9 mouse cellular contexts compared by ENCODE assay signal in genomic region chr2:155663097-155663496, GRCm38 (mm10). TPM values are rescaled to one million over a fixed set of nuclear protein-coding genes. Genes with fewer than 3 reads are reported as not detected.
DNase-seq lines count a peak whose midpoint lies in the region; ATAC-seq and TF ChIP-seq lines count a peak whose summit lies in the region.
"Had no signal": no experiment of that assay in that cellular context is flagged by ENCODE, and none has a peak within 500 bp of the region (broad histone marks: within the 10 kb centered on the region; RNA-seq: fewer than 3 reads in every experiment).

No protein-coding gene starts in this region.

- H3K36me3 ChIP-seq in thymus, adult 2 months (ENCODE audit: control insufficient read depth, insufficient read depth, low read length), result peaks cover 74% of the 10 kb centered on the region
- H3K36me3 ChIP-seq in embryonic facial prominence, embryonic 10.5 days (replicated peaks), result peaks cover 95% of the 10 kb centered on the region

- H3K4me1 ChIP-seq in thymus, adult 2 months (replicated peaks; ENCODE audit: control insufficient read depth, insufficient read depth, low read length), result no peaks in the 10 kb centered on the region
- no peaks in the 10 kb centered on the region for H3K4me1 ChIP-seq in embryonic facial prominence, embryonic 10.5 days
- H3K4me1 ChIP-seq: heart, embryonic 13.5 days had no signal

- no peak for TF ChIP-seq CTCF in thymus, adult 2 months (IDR thresholded peaks at IDR 0.05; ENCODE audit: borderline replicate concordance, control insufficient read depth, extremely low read depth, insufficient read depth, low read length, poor library complexity)

- intact Hi-C loops in gastrocnemius, postnatal 36 days (cut with DNase I), result loop anchor here (5.0 kb wide), 1 partner anchor 104 kb away; no protein-coding TSS in a partner anchor

- DNase-seq in gastrocnemius, adult 18-20 months (ENCODE audit: low spot score), result peak; percentile 45
- DNase-seq in gastrocnemius, postnatal 36 days, result no peak
- peak; percentile 60 for DNase-seq in thymus, adult 2 months
- no peak for DNase-seq in thymus, adult 18-20 months
- peak; percentile 46 for DNase-seq in embryonic facial prominence, embryonic 10.5 days (ENCODE audit: low spot score)
- DNase-seq in large intestine, adult 2 months (ENCODE audit: low read depth, low spot score), result peak; percentile 28

- 31% methylated on average over 5 of the region's 5 CpGs for WGBS in thymus, adult 2 months
- WGBS in embryonic facial prominence, embryonic 10.5 days, result 32% methylated on average over 5 of the region's 5 CpGs
- 24% methylated on average over 5 of the region's 5 CpGs for WGBS in large intestine, adult 2 months

- no peaks in the 10 kb centered on the region for H3K9me3 ChIP-seq in embryonic facial prominence, embryonic 10.5 days
- H3K9me3 ChIP-seq: heart, embryonic 13.5 days had no signal

- H3K27me3 ChIP-seq in thymus, adult 2 months (ENCODE audit: control insufficient read depth, insufficient read depth, low read length), result no peaks in the 10 kb centered on the region
- H3K27me3 ChIP-seq in embryonic facial prominence, embryonic 10.5 days (replicated peaks; ENCODE audit: low read depth, poor library complexity, severe bottlenecking), result no peaks in the 10 kb centered on the region
- H3K27me3 ChIP-seq: heart, embryonic 13.5 days had no signal

- no peak overlapping the region for H3K4me3 ChIP-seq in thymus, adult 2 months (ENCODE audit: control insufficient read depth, insufficient read depth, low read length)
- no peak overlapping the region for H3K4me3 ChIP-seq in embryonic facial prominence, embryonic 10.5 days
- H3K4me3 ChIP-seq: heart, embryonic 13.5 days had no signal

- H3K27ac ChIP-seq in thymus, adult 2 months (ENCODE audit: control insufficient read depth, insufficient read depth, low read length), result no peak overlapping the region
- no peak overlapping the region for H3K27ac ChIP-seq in embryonic facial prominence, embryonic 10.5 days (replicated peaks)
- H3K27ac ChIP-seq: heart, embryonic 13.5 days had no signal

- TF ChIP-seq POLR2A in thymus, adult 2 months (IDR thresholded peaks at IDR 0.05; ENCODE audit: control insufficient read depth, extremely low read depth, insufficient read depth, low read length, poor library complexity), result no peak

- peak; percentile 87 for ATAC-seq in megakaryocyte progenitor cell, adult 5-6 weeks (replicated peaks; ENCODE audit: poor library complexity)
- no peak for ATAC-seq in activated CD4-positive, CD25-positive, alpha-beta regulatory T cell, adult 4 months

RNA-seq across cellular contexts. Expression of gene Trpc4ap, which starts 29.1 kb away (rescaled TPM):
- total RNA-seq in gastrocnemius, adult 18-20 months (2021), result 10 to 100 TPM; 96.6 to 99.0 TPM
- 10 to 100 TPM; 85.8 to 90.9 TPM for total RNA-seq in gastrocnemius, postnatal 36 days (2021)
- 489 and 518 TPM in 2 replicates for polyA plus RNA-seq in thymus, adult 2 months (2012; rRNA removed)
- polyA plus RNA-seq in embryonic facial prominence, embryonic 10.5 days (2016; fragmentation: Nextera tagmentation; extraction: Ambion mirVana), result 126 and 127 TPM in 2 replicates
- 96.4 and 119 TPM in 2 replicates for polyA plus RNA-seq in large intestine, adult 2 months (2012; rRNA removed)
- 59.0 and 62.9 TPM in 2 replicates for total RNA-seq in megakaryocyte progenitor cell, adult 5-6 weeks (2015)
- total RNA-seq in megakaryocyte progenitor cell, adult 5-6 weeks (2017), result 73.1 and 89.6 TPM in 2 replicates
- polyA plus RNA-seq in activated CD4-positive, CD25-positive, alpha-beta regulatory T cell, adult 4 months (2017; shearing (Covaris generic)), result 10 to 100 TPM; 55.4 to 66.2 TPM

RNA-seq across cellular contexts. Expression of gene Myh7b, which starts 52.1 kb away (rescaled TPM):
- 1 to 10 TPM; 4.5 to 7.3 TPM for total RNA-seq in gastrocnemius, adult 18-20 months (2021)
- 1 to 10 TPM; 1.9 to 6.8 TPM for total RNA-seq in gastrocnemius, postnatal 36 days (2021)
- 0.09 and 1.0 TPM in 2 replicates for polyA plus RNA-seq in thymus, adult 2 months (2012; rRNA removed)
- polyA plus RNA-seq in embryonic facial prominence, embryonic 10.5 days (2016; fragmentation: Nextera tagmentation; extraction: Ambion mirVana), result 0.75 and 0.77 TPM in 2 replicates
- polyA plus RNA-seq in large intestine, adult 2 months (2012; rRNA removed), result 0.11 and 0.12 TPM in 2 replicates
- 0.07 TPM in 1 of 2 replicates, not detected in the other for total RNA-seq in megakaryocyte progenitor cell, adult 5-6 weeks (2015)
- not detected in 2 replicates for total RNA-seq in megakaryocyte progenitor cell, adult 5-6 weeks (2017)
- not detected for polyA plus RNA-seq in activated CD4-positive, CD25-positive, alpha-beta regulatory T cell, adult 4 months (2017; shearing (Covaris generic))

Comparison
In these comparisons a context has a peak if more than half of its experiments do, and no peak if none do; other contexts are left out.
1. DNase-seq: peak in gastrocnemius, adult 18-20 months (single experiment), thymus, adult 2 months (single experiment), embryonic facial prominence, embryonic 10.5 days (single experiment) and large intestine, adult 2 months (single experiment); none in gastrocnemius, postnatal 36 days (0 of 2) and thymus, adult 18-20 months (0 of 2).